In genomic region chr13:81181966-81182908, GRCm38 (mm10) we compare ENCODE assay signal across 8 mouse cellular contexts.
DNase-seq lines count a peak whose midpoint lies in the region; ATAC-seq and TF ChIP-seq lines count a peak whose summit lies in the region.

No protein-coding gene starts in this region.

- no peak for TF ChIP-seq CTCF in embryonic fibroblast, embryonic 13.5 days (IDR thresholded peaks at IDR 0.05; ENCODE audit: borderline replicate concordance, insufficient read depth, low read length)

- no peaks in the 10 kb centered on the region for H3K9me3 ChIP-seq in intestine, embryonic 14.5 days (ENCODE audit: control insufficient read depth, low read length)
- H3K9me3 ChIP-seq in intestine, embryonic 15.5 days = no peaks in the 10 kb centered on the region
- H3K9me3 ChIP-seq in limb, embryonic 13.5 days = no peaks in the 10 kb centered on the region
- H3K9me3 ChIP-seq in midbrain, embryonic 16.5 days (replicated peaks; ENCODE audit: control insufficient read depth, low read length, poor library complexity, severe bottlenecking) = no peaks in the 10 kb centered on the region

- H3K4me2 ChIP-seq in intestine, embryonic 14.5 days (ENCODE audit: low read length) = no peak overlapping the region
- H3K4me2 ChIP-seq in intestine, embryonic 15.5 days (replicated peaks) = no peak overlapping the region
- no peak overlapping the region for H3K4me2 ChIP-seq in limb, embryonic 13.5 days (replicated peaks)
- no peak overlapping the region for H3K4me2 ChIP-seq in midbrain, embryonic 16.5 days (ENCODE audit: low read length)

- ATAC-seq in intestine, embryonic 14.5 days (replicated peaks; ENCODE audit: low FRiP score, low TSS enrichment, low read depth) = no peak
- no peak for ATAC-seq in intestine, embryonic 15.5 days
- peak; percentile 86 for ATAC-seq in limb, embryonic 13.5 days (ENCODE audit: low FRiP score, low read depth)
- no peak for ATAC-seq in midbrain, embryonic 16.5 days

- no peak overlapping the region for H3K4me3 ChIP-seq in intestine, embryonic 14.5 days (ENCODE audit: low read depth, low read length)
- no peak overlapping the region for H3K4me3 ChIP-seq in intestine, embryonic 15.5 days (replicated peaks)
- H3K4me3 ChIP-seq in embryonic fibroblast, embryonic 13.5 days (ENCODE audit: insufficient read depth, low read length) = no peak overlapping the region
- no peak overlapping the region for H3K4me3 ChIP-seq in limb, embryonic 13.5 days
- H3K4me3 ChIP-seq in midbrain, embryonic 16.5 days (ENCODE audit: low read depth, low read length) = no peak overlapping the region

- no peak overlapping the region for H3K9ac ChIP-seq in intestine, embryonic 14.5 days (ENCODE audit: low read length)
- no peak overlapping the region for H3K9ac ChIP-seq in intestine, embryonic 15.5 days
- no peak overlapping the region for H3K9ac ChIP-seq in limb, embryonic 13.5 days
- no peak overlapping the region for H3K9ac ChIP-seq in midbrain, embryonic 16.5 days (ENCODE audit: low read depth, low read length)

- WGBS in intestine, embryonic 14.5 days = 64% methylated on average over 12 of the region's 12 CpGs
- 63% methylated on average over 12 of the region's 12 CpGs for WGBS in intestine, embryonic 15.5 days
- WGBS in limb, embryonic 13.5 days = 58% methylated on average over 12 of the region's 12 CpGs
- WGBS in midbrain, embryonic 16.5 days = 87% methylated on average over 12 of the region's 12 CpGs

- TF ChIP-seq POLR2A in embryonic fibroblast, embryonic 13.5 days (IDR thresholded peaks at IDR 0.05; ENCODE audit: low read depth, low read length) = no peak; the same call in 1 of the 2 replicates

- no peaks in the 10 kb centered on the region for H3K36me3 ChIP-seq in intestine, embryonic 14.5 days (ENCODE audit: control insufficient read depth, insufficient read depth, low read length)
- no peaks in the 10 kb centered on the region for H3K36me3 ChIP-seq in intestine, embryonic 15.5 days
- no peaks in the 10 kb centered on the region for H3K36me3 ChIP-seq in limb, embryonic 13.5 days
- no peaks in the 10 kb centered on the region for H3K36me3 ChIP-seq in midbrain, embryonic 16.5 days (ENCODE audit: control insufficient read depth, insufficient read depth, low read length)

- peaks cover 3% of the 10 kb centered on the region for H3K4me1 ChIP-seq in intestine, embryonic 14.5 days (replicated peaks; ENCODE audit: control insufficient read depth, insufficient read depth, low read length)
- no peaks in the 10 kb centered on the region for H3K4me1 ChIP-seq in intestine, embryonic 15.5 days (replicated peaks)
- peaks cover 10% of the 10 kb centered on the region for H3K4me1 ChIP-seq in embryonic fibroblast, embryonic 13.5 days (ENCODE audit: control insufficient read depth, insufficient read depth, low read length)
- H3K4me1 ChIP-seq in limb, embryonic 13.5 days = peaks cover 14% of the 10 kb centered on the region
- H3K4me1 ChIP-seq in midbrain, embryonic 16.5 days (ENCODE audit: control insufficient read depth, insufficient read depth, low read length) = no peaks in the 10 kb centered on the region

- no peaks in the 10 kb centered on the region for H3K27me3 ChIP-seq in intestine, embryonic 14.5 days (replicated peaks; ENCODE audit: control insufficient read depth, insufficient read depth, low read length)
- H3K27me3 ChIP-seq in intestine, embryonic 15.5 days (replicated peaks) = no peaks in the 10 kb centered on the region
- H3K27me3 ChIP-seq in limb, embryonic 13.5 days = no peaks in the 10 kb centered on the region
- H3K27me3 ChIP-seq in midbrain, embryonic 16.5 days (ENCODE audit: control insufficient read depth, insufficient read depth, low read depth, low read length) = no peaks in the 10 kb centered on the region

- H3K27ac ChIP-seq in intestine, embryonic 14.5 days (ENCODE audit: low read depth) = peak overlapping the region; percentile 29; the same call in 1 of the 2 replicates
- H3K27ac ChIP-seq in intestine, embryonic 15.5 days = no peak overlapping the region
- H3K27ac ChIP-seq in embryonic fibroblast, embryonic 13.5 days (ENCODE audit: insufficient read depth, low read length) = peak overlapping the region; percentile 93
- H3K27ac ChIP-seq in limb, embryonic 13.5 days = peak overlapping the region; percentile 52
- no peak overlapping the region for H3K27ac ChIP-seq in midbrain, embryonic 16.5 days (ENCODE audit: low read length)

- no peak for DNase-seq in intestine, embryonic 14.5 days (ENCODE audit: low spot score)
- DNase-seq in CD4-positive, CD25-positive, alpha-beta regulatory T cell, adult 2 months (ENCODE audit: low read depth, low spot score) = peak; percentile 62
- DNase-seq in adrenal gland, postnatal 14 days = no peak
- no peak for DNase-seq in c-Kit-positive CD71-positive TER-119-positive erythroid progenitor cells, embryonic 14.5 days (ENCODE audit: low spot score)

Comparison
In these comparisons a context has a peak if more than half of its experiments do, and no peak if none do; other contexts are left out.
1. H3K27ac ChIP-seq: peak in intestine, embryonic 14.5 days (single experiment), embryonic fibroblast, embryonic 13.5 days (single experiment) and limb, embryonic 13.5 days (single experiment); none in intestine, embryonic 15.5 days (single experiment) and midbrain, embryonic 16.5 days (single experiment).